Mouse (Mus musculus) hindbrain, embryonic 12.5 days (tissue): ENCODE measurements at regions not wholly inside any gene's neighbourhood (a gene's known extent, or its start where the extent isn't known, plus 50 kb on each side); places are given as distances from the start of the nearest gene placed in this dataset.

Experiments
- ATAC-seq: fragments of 200-750 bp; cut with Nextera tagmentation; 2 replicates; pipeline ENCODE4 v1.8.0; 2017; ENCODE audit warnings: moderate TSS enrichment; ENCODE audit not compliant: low FRiP score
- H3K27ac ChIP-seq: fragments of 300-500 bp; sonication (generic); 2 replicates; pipeline ENCODE4 v1.5.1; 2016; ENCODE audit warnings: mild to moderate bottlenecking
- H3K27me3 ChIP-seq: fragments of 300-500 bp; sonication (generic); 2 replicates; pipeline ENCODE4 v1.6.1; 2016; ENCODE audit warnings: mild to moderate bottlenecking
- H3K36me3 ChIP-seq: fragments of 300-500 bp; sonication (generic); 2 replicates; pipeline ENCODE4 v1.6.1; 2016; ENCODE audit warnings: mild to moderate bottlenecking
- H3K4me1 ChIP-seq: fragments of 300-500 bp; sonication (generic); 2 replicates; pipeline ENCODE4 v1.6.1; 2016
- H3K4me2 ChIP-seq: fragments of 300-500 bp; sonication (generic); replicated peaks from 2 replicates; pipeline ENCODE4 v1.6.1; 2016; ENCODE audit warnings: mild to moderate bottlenecking
- H3K4me3 ChIP-seq: fragments of 300-500 bp; sonication (generic); 2 replicates; pipeline ENCODE4 v1.5.1; 2016; ENCODE audit warnings: mild to moderate bottlenecking
- H3K9ac ChIP-seq: fragments of 300-500 bp; sonication (generic); 2 replicates; pipeline ENCODE4 v1.6.1; 2016; ENCODE audit warnings: mild to moderate bottlenecking, moderate library complexity
- H3K9me3 ChIP-seq: fragments of 300-500 bp; sonication (generic); replicated peaks from 2 replicates; pipeline ENCODE4 v1.6.1; 2016; ENCODE audit warnings: mild to moderate bottlenecking
- WGBS: fragments of 180-500 bp; shearing (Covaris S2); methylation state at CpG from one replicate; pipeline ENCODE4 v1.1.7; 2016; 5-methylcytosine and 5-hydroxymethylcytosine counted together

- no peaks in the 10 kb centered on the region for H3K4me1 ChIP-seq
- no peak overlapping the region for H3K9ac ChIP-seq
- 63% methylated on average over 3 of the region's 3 CpGs for WGBS
- H3K27ac ChIP-seq, result no peak overlapping the region
- ATAC-seq, result no peak
- no peaks in the 10 kb centered on the region for H3K9me3 ChIP-seq
- no peaks in the 10 kb centered on the region for H3K36me3 ChIP-seq
- H3K4me2 ChIP-seq, result no peak overlapping the region
- no peaks in the 10 kb centered on the region for H3K27me3 ChIP-seq
- H3K4me3 ChIP-seq, result no peak overlapping the region
These were observed 510.5 kb downstream of the Fat4 start for GRCm38 (mm10) chr3:39397255-39397654.

GRCm38 (mm10) chr3:39397677-39398076 is 510.9 kb downstream of the Fat4 start:
- H3K36me3 ChIP-seq, result no peaks in the 10 kb centered on the region
- no peak overlapping the region for H3K4me2 ChIP-seq
- H3K9me3 ChIP-seq, result no peaks in the 10 kb centered on the region
- H3K27me3 ChIP-seq, result no peaks in the 10 kb centered on the region
- no peaks in the 10 kb centered on the region for H3K4me1 ChIP-seq
- no peak overlapping the region for H3K9ac ChIP-seq
- WGBS, result 92% methylated on average over 2 of the region's 2 CpGs
- no peak overlapping the region for H3K27ac ChIP-seq
- ATAC-seq, result no peak
- H3K4me3 ChIP-seq, result no peak overlapping the region

- H3K4me3 ChIP-seq, result no peak overlapping the region
- no peak overlapping the region for H3K4me2 ChIP-seq
- no peaks in the 10 kb centered on the region for H3K9me3 ChIP-seq
- ATAC-seq, result no peak
- no peak overlapping the region for H3K9ac ChIP-seq
- 60% methylated on average over 5 of the region's 5 CpGs for WGBS
- no peaks in the 10 kb centered on the region for H3K36me3 ChIP-seq
- H3K27ac ChIP-seq, result no peak overlapping the region
- peaks cover 5% of the 10 kb centered on the region; the same call in 1 of the 2 replicates for H3K4me1 ChIP-seq
- H3K27me3 ChIP-seq, result no peaks in the 10 kb centered on the region
These were observed 538.3 kb downstream of the Fat4 start for GRCm38 (mm10) chr3:39424778-39425642.

GRCm38 (mm10) chr3:39425643-39426016 is 538.9 kb downstream of the Fat4 start:
- H3K4me3 ChIP-seq, result no peak overlapping the region
- 58% methylated on average over 2 of the region's 2 CpGs for WGBS
- no peaks in the 10 kb centered on the region for H3K9me3 ChIP-seq
- no peak overlapping the region for H3K4me2 ChIP-seq
- H3K27me3 ChIP-seq, result no peaks in the 10 kb centered on the region
- no peak overlapping the region for H3K9ac ChIP-seq
- peaks cover 5% of the 10 kb centered on the region; the same call in 1 of the 2 replicates for H3K4me1 ChIP-seq
- H3K27ac ChIP-seq, result 0 out of 2 replicates have a peak overlapping the region, but pooled peaks have one; percentile 25
- no peak for ATAC-seq
- no peaks in the 10 kb centered on the region for H3K36me3 ChIP-seq

- Histone ChIP-seq H3K27ac (no peak overlapping the region), H3K36me3 (no peaks in the 10 kb centered on the region), H3K4me2 (no peak overlapping the region), H3K9me3 (no peaks in the 10 kb centered on the region), H3K27me3 (no peaks in the 10 kb centered on the region), H3K4me1 (no peaks in the 10 kb centered on the region), H3K4me3 (no peak overlapping the region), H3K9ac (no peak overlapping the region)
- no peak for ATAC-seq
- 74% methylated on average over 10 of the region's 10 CpGs for WGBS
These were observed 556.6 kb downstream of the Fat4 start for GRCm38 (mm10) chr3:39443328-39443727.

GRCm38 (mm10) chr3:39455650-39456049 is 568.9 kb downstream of the Fat4 start:
- Histone ChIP-seq H3K27me3 (no peaks in the 10 kb centered on the region), H3K27ac (no peak overlapping the region), H3K9me3 (no peaks in the 10 kb centered on the region), H3K36me3 (no peaks in the 10 kb centered on the region), H3K4me3 (no peak overlapping the region), H3K4me2 (no peak overlapping the region), H3K9ac (no peak overlapping the region), H3K4me1 (no peaks in the 10 kb centered on the region)
- no peak for ATAC-seq

GRCm38 (mm10) chr3:39460183-39460888 is 573.6 kb downstream of the Fat4 start:
- Histone ChIP-seq H3K4me3 (no peak overlapping the region), H3K36me3 (no peaks in the 10 kb centered on the region), H3K4me2 (no peak overlapping the region), H3K27me3 (no peaks in the 10 kb centered on the region), H3K27ac (no peak overlapping the region; the same call in 1 of the 2 replicates), H3K4me1 (no peaks in the 10 kb centered on the region), H3K9ac (no peak overlapping the region), H3K9me3 (no peaks in the 10 kb centered on the region)
- WGBS, result 63% methylated on average over 14 of the region's 14 CpGs
- 0 out of 2 replicates have a peak, but pooled peaks have one; percentile 19 for ATAC-seq

GRCm38 (mm10) chr3:39461561-39461960 is 574.8 kb downstream of the Fat4 start:
- no peaks in the 10 kb centered on the region for H3K4me1 ChIP-seq
- H3K9ac ChIP-seq, result no peak overlapping the region
- no peak overlapping the region for H3K4me2 ChIP-seq
- 88% methylated on average over 4 of the region's 4 CpGs for WGBS
- no peak for ATAC-seq
- no peaks in the 10 kb centered on the region for H3K36me3 ChIP-seq
- H3K27me3 ChIP-seq, result no peaks in the 10 kb centered on the region
- no peaks in the 10 kb centered on the region for H3K9me3 ChIP-seq
- H3K27ac ChIP-seq, result no peak overlapping the region
- no peak overlapping the region for H3K4me3 ChIP-seq

GRCm38 (mm10) chr3:39465811-39466210 is 579.1 kb downstream of the Fat4 start:
- 80% methylated on average over 3 of the region's 3 CpGs for WGBS
- no peak for ATAC-seq
- Histone ChIP-seq H3K4me2 (no peak overlapping the region), H3K9ac (no peak overlapping the region), H3K4me3 (no peak overlapping the region), H3K9me3 (no peaks in the 10 kb centered on the region), H3K4me1 (no peaks in the 10 kb centered on the region), H3K27me3 (no peaks in the 10 kb centered on the region), H3K36me3 (no peaks in the 10 kb centered on the region), H3K27ac (no peak overlapping the region)

GRCm38 (mm10) chr3:39489392-39489791 is 602.7 kb downstream of the Fat4 start:
- no peak overlapping the region for H3K4me2 ChIP-seq
- WGBS, result 84% methylated on average over 7 of the region's 7 CpGs

GRCm38 (mm10) chr3:39494363-39494762 is 607.6 kb downstream of the Fat4 start:
- no peak overlapping the region for H3K4me3 ChIP-seq
- ATAC-seq, result no peak
- no peaks in the 10 kb centered on the region for H3K9me3 ChIP-seq
- H3K27me3 ChIP-seq, result no peaks in the 10 kb centered on the region
- no peak overlapping the region for H3K4me2 ChIP-seq
- H3K27ac ChIP-seq, result no peak overlapping the region
- WGBS, result 91% methylated on average over 3 of the region's 3 CpGs
- H3K9ac ChIP-seq, result no peak overlapping the region
- no peaks in the 10 kb centered on the region for H3K4me1 ChIP-seq
- no peaks in the 10 kb centered on the region for H3K36me3 ChIP-seq

More at GRCm38 (mm10) chr3:39489392-39489791, 602.7 kb downstream of the Fat4 start:
- Histone ChIP-seq H3K27me3 (no peaks in the 10 kb centered on the region), H3K27ac (no peak overlapping the region), H3K9ac (no peak overlapping the region), H3K4me1 (no peaks in the 10 kb centered on the region), H3K4me3 (no peak overlapping the region), H3K9me3 (no peaks in the 10 kb centered on the region), H3K36me3 (no peaks in the 10 kb centered on the region)
- ATAC-seq, result no peak

- no peak for ATAC-seq
These were observed 641.3 kb downstream of the Fat4 start for GRCm38 (mm10) chr3:39528087-39528486.

More at GRCm38 (mm10) chr3:39528087-39528486, 641.3 kb downstream of the Fat4 start:
- Histone ChIP-seq H3K4me3 (no peak overlapping the region), H3K4me2 (no peak overlapping the region), H3K9me3 (no peaks in the 10 kb centered on the region), H3K4me1 (no peaks in the 10 kb centered on the region), H3K27me3 (no peaks in the 10 kb centered on the region), H3K9ac (no peak overlapping the region), H3K27ac (no peak overlapping the region), H3K36me3 (no peaks in the 10 kb centered on the region)
- WGBS, result 89% methylated on average over 5 of the region's 5 CpGs
